Mouse (Mus musculus) T-helper 17 cell (primary cell): ENCODE measurements around the gene Slc13a2.

Experiments used
- in situ Hi-C, 2 experiments: fragments of 300-600 bp; cut with MboI, MseI; formaldehyde crosslinking; loops; 1 replicate in 1 of 2; 2 replicates in 1 of 2; pipeline ENCODE4 v1.15.1; 2025; ENCODE audit warnings: high pct_unique_total_duplicates in 2 of 2

Slc13a2 gene

DNA sequence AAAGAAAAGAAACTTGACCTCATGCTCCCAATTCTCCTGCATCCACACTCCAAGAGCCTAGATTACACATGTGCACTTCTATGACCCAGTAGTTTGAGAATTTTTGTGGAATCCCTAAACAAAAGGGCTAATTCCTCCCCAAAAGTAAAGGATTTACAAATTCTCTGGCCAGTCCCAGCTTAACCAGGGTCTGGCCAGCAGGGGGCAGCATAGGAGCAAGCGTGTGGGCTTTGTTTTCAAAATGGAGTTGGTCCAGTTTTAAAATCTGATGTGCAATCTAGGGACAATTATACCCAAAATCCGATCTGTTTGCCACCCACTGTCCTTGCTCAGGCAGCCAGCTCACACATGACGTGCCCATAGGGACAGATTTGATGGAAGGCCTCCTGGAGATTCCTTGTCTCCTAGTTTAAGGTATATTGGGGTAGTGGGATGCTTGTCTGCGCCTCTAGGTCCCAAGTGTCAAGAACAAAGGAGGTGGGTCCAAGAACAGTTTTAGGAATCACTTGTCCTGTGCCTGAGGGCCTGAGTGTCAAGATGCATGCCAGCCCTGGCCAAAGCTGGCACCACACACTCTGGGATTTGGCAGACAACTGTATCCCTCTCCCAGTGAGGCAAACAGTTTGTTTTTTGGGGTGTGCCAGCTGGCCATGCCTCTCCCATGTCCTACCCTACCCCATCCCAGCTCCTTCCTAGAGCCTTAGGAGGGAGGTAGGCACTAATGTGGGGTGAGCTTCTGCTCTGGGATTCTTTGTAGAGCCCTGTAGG is 66.4 kb downstream of the Slc13a2 start:
- in situ Hi-C loops = no loop called here

DNA sequence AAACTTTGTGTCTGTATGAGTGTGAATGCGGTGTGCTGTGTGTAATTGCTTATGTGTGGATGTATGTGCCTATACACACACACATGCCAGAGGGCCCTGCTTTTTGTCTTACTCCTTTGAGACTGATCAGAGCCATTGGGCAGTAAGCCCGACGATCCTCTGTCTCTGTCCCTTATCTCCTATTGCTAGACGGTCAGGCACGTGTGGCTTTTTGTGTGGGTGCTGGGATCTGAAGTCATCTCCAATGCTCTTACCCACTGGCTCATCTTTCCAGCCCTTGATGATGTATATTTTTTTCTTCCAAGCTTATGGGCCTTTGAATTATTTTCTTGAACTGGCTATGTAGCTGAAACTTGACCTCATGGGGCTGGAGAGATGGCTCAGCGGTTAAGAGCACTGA is 67.1 kb downstream of the Slc13a2 start:
- in situ Hi-C loops = no loop called here

DNA sequence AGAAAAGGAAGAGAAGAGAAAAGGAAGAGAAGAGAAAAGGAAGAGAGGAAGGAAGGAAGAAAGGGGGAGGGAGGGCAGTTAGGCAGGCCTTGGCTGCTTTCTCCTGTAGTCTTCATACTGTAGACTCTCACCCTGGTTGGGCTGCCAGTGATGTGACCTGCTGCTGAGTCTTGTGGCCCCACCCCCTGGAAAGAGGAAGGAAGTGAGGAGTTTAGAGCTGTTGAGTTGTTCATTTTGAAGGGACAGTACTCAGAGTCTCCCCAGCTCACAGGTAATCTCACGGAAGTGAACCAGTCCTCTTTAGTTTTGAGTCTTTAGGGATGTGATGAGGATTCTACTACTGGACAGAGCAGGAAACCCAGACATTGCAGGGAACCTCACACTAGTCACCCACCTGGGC is 68.9 kb downstream of the Slc13a2 start:
- in situ Hi-C loops = no loop called here

DNA sequence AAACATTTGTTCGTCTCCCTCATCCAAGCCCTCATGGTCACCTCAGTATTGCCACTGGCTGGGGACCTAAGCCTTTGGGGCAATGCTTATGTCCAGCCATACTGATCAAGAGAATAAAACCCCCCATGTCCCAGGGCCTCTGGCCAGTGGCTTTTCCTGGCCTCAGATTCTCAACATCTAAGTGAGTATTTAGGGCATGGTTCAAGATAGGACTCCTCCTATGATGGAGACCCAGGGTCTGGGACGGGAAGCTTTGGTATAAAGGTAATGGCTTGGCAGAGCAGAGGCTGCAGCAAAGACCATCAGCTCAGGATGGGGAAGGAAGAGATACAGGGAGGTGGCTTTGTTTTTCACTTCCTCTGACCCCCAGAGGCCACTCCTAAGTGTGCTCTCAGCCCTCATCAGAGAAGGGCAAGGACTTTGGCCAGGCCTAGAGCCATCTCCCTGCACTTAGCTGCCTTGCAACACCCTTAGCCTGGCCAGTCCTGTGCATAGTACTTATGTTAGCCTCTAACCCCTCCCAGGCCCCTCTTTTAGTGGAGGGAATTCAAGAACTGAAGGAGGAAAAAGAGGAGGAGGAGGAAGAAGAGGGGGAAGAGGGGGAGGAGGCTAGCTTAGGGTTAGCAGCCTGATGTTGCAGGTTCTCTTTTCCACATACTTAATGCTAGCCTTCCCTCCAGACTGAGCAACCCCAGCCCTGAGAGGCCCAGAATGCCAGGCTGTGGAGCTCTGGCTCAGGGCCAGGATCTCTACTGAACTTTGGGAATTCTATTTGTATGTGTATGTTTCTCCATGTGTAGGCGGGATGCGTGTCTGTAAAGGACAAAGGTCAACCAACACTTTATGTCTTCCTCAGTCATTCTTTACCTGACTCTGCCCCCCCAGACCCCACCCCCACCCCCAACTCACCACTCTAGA is 72.3 kb downstream of the Slc13a2 start:
- in situ Hi-C loops = no loop called here

DNA sequence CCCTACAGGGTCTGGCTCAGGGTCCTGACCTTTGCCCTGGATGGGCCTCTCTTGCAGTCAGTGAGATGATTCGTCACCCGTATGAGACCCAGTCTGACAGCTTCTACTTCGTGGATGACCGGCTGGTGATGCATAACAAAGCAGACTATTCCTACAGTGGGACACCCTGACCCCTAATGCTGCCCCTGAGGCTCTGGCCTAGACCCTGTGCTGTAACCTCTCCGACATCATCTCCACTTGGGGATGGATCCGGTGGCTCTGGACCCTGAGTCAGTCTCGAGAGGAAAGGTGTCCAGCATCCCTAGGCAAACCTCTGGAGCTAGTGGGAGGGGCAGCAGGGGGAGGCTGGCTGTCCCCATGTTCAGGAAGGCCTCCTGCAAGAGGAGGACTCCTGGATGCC is 73.5 kb downstream of the Slc13a2 start:
- in situ Hi-C loops = no loop called here

DNA sequence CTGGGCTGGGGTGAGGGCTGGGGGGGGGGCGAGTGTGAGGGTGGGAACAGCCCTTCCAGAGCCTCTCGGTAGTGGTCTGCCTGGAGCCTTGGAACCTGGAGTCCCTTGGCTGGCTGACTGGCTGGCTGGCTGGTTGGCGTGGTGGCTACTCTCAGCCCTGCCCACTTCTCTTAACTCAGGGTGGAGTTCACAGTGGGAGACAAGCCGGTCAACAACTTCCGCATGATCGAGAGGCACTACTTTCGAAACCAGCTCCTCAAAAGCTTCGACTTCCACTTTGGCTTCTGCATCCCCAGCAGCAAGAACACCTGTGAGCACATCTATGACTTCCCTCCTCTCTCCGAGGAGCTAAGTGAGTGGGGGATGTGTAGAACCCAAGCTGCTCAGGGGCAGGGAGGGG is 74.1 kb downstream of the Slc13a2 start:
- in situ Hi-C loops = no loop called here
